Mouse (Mus musculus): ENCODE data around the gene Rgs7. TPM values are rescaled to one million over a fixed set of nuclear protein-coding genes. Genes with fewer than 3 reads are reported as not detected.
A peak's percentile ranks its signal among the peaks of the same experiment; 100 is the strongest.

The Rgs7 gene
- polyA plus RNA-seq (2011; ENCODE audit: insufficient read depth, insufficient read length, low read depth, missing spikeins) = not detected in 2 replicates

- peak within 1 kb of the TSS; percentile 58 for H3K4me3 ChIP-seq (ENCODE audit: low read depth, low read length)
- H3K4me1 ChIP-seq (ENCODE audit: control insufficient read depth, insufficient read depth, low read length) = no peaks in the 10 kb centered on the region
- no peak for TF ChIP-seq POLR2A (IDR thresholded peaks at IDR 0.05; ENCODE audit: insufficient read depth, low read length)
- TF ChIP-seq EP300 (IDR thresholded peaks at IDR 0.05; ENCODE audit: insufficient read depth, low read depth, low read length) = no peak
- TF ChIP-seq CTCF (IDR thresholded peaks at IDR 0.05; ENCODE audit: low read depth, low read length) = no peak
- peak within 1 kb of the TSS; percentile 32 for H3K9ac ChIP-seq (ENCODE audit: low read depth, poor library complexity, severe bottlenecking)
- no peaks in the 10 kb centered on the region; the same call in 1 of the 2 replicates for H3K27me3 ChIP-seq (ENCODE audit: control insufficient read depth, insufficient read depth, low read length, poor library complexity, severe bottlenecking)
- H3K27ac ChIP-seq (ENCODE audit: insufficient read depth, low read length) = no peak within 1 kb of the TSS
- H3K36me3 ChIP-seq (ENCODE audit: control insufficient read depth, insufficient read depth, low read length, poor library complexity, severe bottlenecking) = no peaks in the 10 kb centered on the region
- no peaks in the 10 kb centered on the region for H3K9me3 ChIP-seq (replicated peaks; ENCODE audit: control insufficient read depth, insufficient read depth, low read length, poor library complexity, severe bottlenecking)
Measured at GRCm38 (mm10) chr1:175491861-175492682, at the start of gene Rgs7. Gene Rgs7 (minus strand): TSS chr1:175492500.

GRCm38 (mm10) chr1:175540700-175541099 lies 48.4 kb upstream of the Rgs7 start:
- Histone ChIP-seq H3K27me3 (ENCODE audit: control insufficient read depth, insufficient read depth, low read length, poor library complexity, severe bottlenecking) (no peaks in the 10 kb centered on the region), H3K4me1 (ENCODE audit: control insufficient read depth, insufficient read depth, low read length) (no peaks in the 10 kb centered on the region), H3K36me3 (ENCODE audit: control insufficient read depth, insufficient read depth, low read length, poor library complexity, severe bottlenecking) (no peaks in the 10 kb centered on the region), H3K27ac (ENCODE audit: insufficient read depth, low read length) (no peak overlapping the region), H3K9ac (ENCODE audit: low read depth, poor library complexity, severe bottlenecking) (no peak overlapping the region), H3K4me3 (ENCODE audit: low read depth, low read length) (no peak overlapping the region), H3K9me3 (replicated peaks; ENCODE audit: control insufficient read depth, insufficient read depth, low read length, poor library complexity, severe bottlenecking) (no peaks in the 10 kb centered on the region)
- TF ChIP-seq CTCF (IDR thresholded peaks at IDR 0.05; ENCODE audit: low read depth, low read length) (no peak), POLR2A (IDR thresholded peaks at IDR 0.05; ENCODE audit: insufficient read depth, low read length) (no peak), EP300 (IDR thresholded peaks at IDR 0.05; ENCODE audit: insufficient read depth, low read depth, low read length) (no peak)

GRCm38 (mm10) chr1:175537321-175537720 lies 45.0 kb upstream of the Rgs7 start:
- H3K4me1 ChIP-seq (ENCODE audit: control insufficient read depth, insufficient read depth, low read length) = no peaks in the 10 kb centered on the region

GRCm38 (mm10) chr1:175529858-175530257 lies 37.6 kb upstream of the Rgs7 start:
- H3K4me3 ChIP-seq (ENCODE audit: low read depth, low read length) = no peak overlapping the region

More at GRCm38 (mm10) chr1:175537321-175537720, 45.0 kb upstream of the Rgs7 start:
- H3K27me3 ChIP-seq (ENCODE audit: control insufficient read depth, insufficient read depth, low read length, poor library complexity, severe bottlenecking) = no peaks in the 10 kb centered on the region
- H3K27ac ChIP-seq (ENCODE audit: insufficient read depth, low read length) = no peak overlapping the region
- H3K36me3 ChIP-seq (ENCODE audit: control insufficient read depth, insufficient read depth, low read length, poor library complexity, severe bottlenecking) = no peaks in the 10 kb centered on the region
- H3K4me3 ChIP-seq (ENCODE audit: low read depth, low read length) = no peak overlapping the region
- no peak overlapping the region for H3K9ac ChIP-seq (ENCODE audit: low read depth, poor library complexity, severe bottlenecking)
- TF ChIP-seq CTCF (IDR thresholded peaks at IDR 0.05; ENCODE audit: low read depth, low read length) = no peak
- H3K9me3 ChIP-seq (replicated peaks; ENCODE audit: control insufficient read depth, insufficient read depth, low read length, poor library complexity, severe bottlenecking) = no peaks in the 10 kb centered on the region

GRCm38 (mm10) chr1:175524626-175525294 lies 32.5 kb upstream of the Rgs7 start:
- Histone ChIP-seq H3K36me3 (ENCODE audit: control insufficient read depth, insufficient read depth, low read length, poor library complexity, severe bottlenecking) (no peaks in the 10 kb centered on the region), H3K27me3 (ENCODE audit: control insufficient read depth, insufficient read depth, low read length, poor library complexity, severe bottlenecking) (no peaks in the 10 kb centered on the region), H3K27ac (ENCODE audit: insufficient read depth, low read length) (no peak overlapping the region), H3K9ac (ENCODE audit: low read depth, poor library complexity, severe bottlenecking) (no peak overlapping the region), H3K9me3 (replicated peaks; ENCODE audit: control insufficient read depth, insufficient read depth, low read length, poor library complexity, severe bottlenecking) (no peaks in the 10 kb centered on the region), H3K4me3 (ENCODE audit: low read depth, low read length) (no peak overlapping the region), H3K4me1 (ENCODE audit: control insufficient read depth, insufficient read depth, low read length) (no peaks in the 10 kb centered on the region)
- TF ChIP-seq EP300 (IDR thresholded peaks at IDR 0.05; ENCODE audit: insufficient read depth, low read depth, low read length) (no peak), CTCF (IDR thresholded peaks at IDR 0.05; ENCODE audit: low read depth, low read length) (no peak), POLR2A (IDR thresholded peaks at IDR 0.05; ENCODE audit: insufficient read depth, low read length) (no peak)

More at GRCm38 (mm10) chr1:175529858-175530257, 37.6 kb upstream of the Rgs7 start:
- no peaks in the 10 kb centered on the region for H3K27me3 ChIP-seq (ENCODE audit: control insufficient read depth, insufficient read depth, low read length, poor library complexity, severe bottlenecking)
- TF ChIP-seq EP300 (IDR thresholded peaks at IDR 0.05; ENCODE audit: insufficient read depth, low read depth, low read length) (no peak), CTCF (IDR thresholded peaks at IDR 0.05; ENCODE audit: low read depth, low read length) (no peak), POLR2A (IDR thresholded peaks at IDR 0.05; ENCODE audit: insufficient read depth, low read length) (no peak)
- no peaks in the 10 kb centered on the region for H3K4me1 ChIP-seq (ENCODE audit: control insufficient read depth, insufficient read depth, low read length)
- H3K9ac ChIP-seq (ENCODE audit: low read depth, poor library complexity, severe bottlenecking) = no peak overlapping the region
- no peaks in the 10 kb centered on the region for H3K9me3 ChIP-seq (replicated peaks; ENCODE audit: control insufficient read depth, insufficient read depth, low read length, poor library complexity, severe bottlenecking)
- H3K27ac ChIP-seq (ENCODE audit: insufficient read depth, low read length) = no peak overlapping the region
- no peaks in the 10 kb centered on the region for H3K36me3 ChIP-seq (ENCODE audit: control insufficient read depth, insufficient read depth, low read length, poor library complexity, severe bottlenecking)

- H3K4me1 ChIP-seq (ENCODE audit: control insufficient read depth, insufficient read depth, low read length) = no peaks in the 10 kb centered on the region
- no peak overlapping the region for H3K9ac ChIP-seq (ENCODE audit: low read depth, poor library complexity, severe bottlenecking)
- no peak overlapping the region for H3K4me3 ChIP-seq (ENCODE audit: low read depth, low read length)
- TF ChIP-seq EP300 (IDR thresholded peaks at IDR 0.05; ENCODE audit: insufficient read depth, low read depth, low read length) (no peak), CTCF (IDR thresholded peaks at IDR 0.05; ENCODE audit: low read depth, low read length) (no peak), POLR2A (IDR thresholded peaks at IDR 0.05; ENCODE audit: insufficient read depth, low read length) (no peak)
- no peaks in the 10 kb centered on the region for H3K27me3 ChIP-seq (ENCODE audit: control insufficient read depth, insufficient read depth, low read length, poor library complexity, severe bottlenecking)
- H3K36me3 ChIP-seq (ENCODE audit: control insufficient read depth, insufficient read depth, low read length, poor library complexity, severe bottlenecking) = no peaks in the 10 kb centered on the region
- H3K27ac ChIP-seq (ENCODE audit: insufficient read depth, low read length) = no peak overlapping the region
- H3K9me3 ChIP-seq (replicated peaks; ENCODE audit: control insufficient read depth, insufficient read depth, low read length, poor library complexity, severe bottlenecking) = no peaks in the 10 kb centered on the region
Measured at GRCm38 (mm10) chr1:175523572-175523971, 31.3 kb upstream of the Rgs7 start.
